Mouse (Mus musculus) bone marrow macrophage, adult 2 months (primary cell): ENCODE data around the gene Tmem167. TPM values are rescaled to one million over a fixed set of nuclear protein-coding genes. Genes with fewer than 3 reads are reported as not detected.

Experiments used
- H3K27ac ChIP-seq: 2 replicates; pipeline ENCODE4 v1.5.1; 2012; ENCODE audit warnings: low read depth, low read length; ENCODE audit not compliant: insufficient read depth
- H3K4me1 ChIP-seq: 2 replicates; pipeline ENCODE4 v1.6.1; 2012; ENCODE audit warnings: low read length; ENCODE audit not compliant: control insufficient read depth, insufficient read depth
- H3K4me3 ChIP-seq: 2 replicates; pipeline ENCODE4 v1.5.1; 2012; ENCODE audit warnings: mild to moderate bottlenecking, low read length, moderate library complexity; ENCODE audit not compliant: insufficient read depth
- CTCF ChIP-seq: IDR thresholded peaks from 2 replicates; pipeline ENCODE4 v1.5.1; 2012; ENCODE audit warnings: low read depth, mild to moderate bottlenecking, low read length, moderate library complexity
- POLR2A ChIP-seq: IDR thresholded peaks from 2 replicates; pipeline ENCODE4 v1.6.1; 2012; ENCODE audit warnings: mild to moderate bottlenecking, low read depth, low read length, borderline replicate concordance
- polyA plus RNA-seq: library from polyadenylated mRNA; stranded (reverse); fragments of >200 nt; gene quantifications from 2 replicates; pipeline ENCODE4 v1.2.4, GENCODE M21; 2012; ENCODE audit not compliant: missing spikeins, insufficient read depth, insufficient read length

Gene Tmem167
- polyA plus RNA-seq, 1 experiment: 32.0 TPM

GRCm38 (mm10) chr13:90136156-90136910, 47.4 kb downstream of the Tmem167 start:
- H3K4me1 ChIP-seq: peaks cover 8% of the 10 kb centered on the region; the same call in 1 of the 2 replicates
- TF ChIP-seq POLR2A (no peak), CTCF (no peak)
- H3K27ac ChIP-seq: no peak overlapping the region
- H3K4me3 ChIP-seq: no peak overlapping the region

DNA sequence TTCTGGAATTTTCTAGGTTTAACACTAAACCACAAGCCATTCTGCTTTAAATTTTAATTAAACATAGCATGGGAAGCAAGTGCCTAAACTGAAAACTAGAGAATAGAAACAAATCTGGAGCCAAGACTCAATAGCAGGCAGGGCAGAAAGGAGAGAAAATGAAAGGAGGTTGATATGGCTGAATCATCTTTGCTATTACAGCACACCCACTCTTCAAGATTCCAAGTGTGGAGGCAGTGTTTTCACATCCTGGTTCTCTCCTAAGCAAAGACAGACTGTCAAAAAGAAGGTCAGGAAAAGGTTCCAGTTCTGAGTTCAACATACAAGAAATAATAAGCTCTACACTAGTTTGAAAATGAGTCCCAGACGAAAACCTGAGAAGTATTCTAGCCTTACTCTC, 52.8 kb downstream of the Tmem167 start:
- TF ChIP-seq CTCF (no peak), POLR2A (no peak)
- no peak overlapping the region for H3K4me3 ChIP-seq
- H3K4me1 ChIP-seq: peaks cover 2% of the 10 kb centered on the region; the same call in 1 of the 2 replicates
- no peak overlapping the region for H3K27ac ChIP-seq

DNA sequence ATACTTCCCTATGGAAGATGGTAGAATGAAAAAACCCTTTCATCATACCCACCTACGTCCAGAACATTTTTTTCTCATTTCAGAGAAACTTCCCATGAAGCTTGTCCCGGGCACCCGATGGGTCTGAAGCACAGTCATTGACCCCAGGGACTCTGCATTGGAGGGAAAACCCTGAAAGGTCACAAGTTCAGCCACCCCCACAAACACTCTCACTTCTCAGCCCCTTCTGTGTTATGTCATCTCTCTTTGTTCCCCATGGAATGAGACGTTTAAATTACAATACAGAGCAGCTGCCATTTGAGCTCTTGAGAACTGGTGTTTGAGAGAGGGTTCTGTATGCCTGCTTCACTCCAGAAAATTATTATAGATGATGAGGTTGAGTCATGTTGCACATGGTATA, 54.3 kb downstream of the Tmem167 start:
- Histone ChIP-seq H3K27ac (no peak overlapping the region), H3K4me3 (no peak overlapping the region), H3K4me1 (no peaks in the 10 kb centered on the region)
- TF ChIP-seq POLR2A (no peak), CTCF (no peak)

GRCm38 (mm10) chr13:90151881-90152280, 63.0 kb downstream of the Tmem167 start:
- Histone ChIP-seq H3K27ac (no peak overlapping the region), H3K4me3 (no peak overlapping the region), H3K4me1 (no peaks in the 10 kb centered on the region)
- TF ChIP-seq CTCF (no peak), POLR2A (no peak)

GRCm38 (mm10) chr13:90152536-90153273, 63.8 kb downstream of the Tmem167 start:
- Histone ChIP-seq H3K4me3 (no peak overlapping the region), H3K4me1 (no peaks in the 10 kb centered on the region), H3K27ac (no peak overlapping the region)
- TF ChIP-seq POLR2A (no peak), CTCF (no peak)

GRCm38 (mm10) chr13:90164147-90164546, 75.2 kb downstream of the Tmem167 start:
- Histone ChIP-seq H3K4me1 (no peaks in the 10 kb centered on the region), H3K27ac (no peak overlapping the region), H3K4me3 (no peak overlapping the region)
- TF ChIP-seq CTCF: no peak
- no peak for TF ChIP-seq POLR2A

- TF ChIP-seq POLR2A (no peak), CTCF (no peak)
- Histone ChIP-seq H3K4me3 (no peak overlapping the region), H3K4me1 (peaks cover 14% of the 10 kb centered on the region), H3K27ac (no peak overlapping the region)
These were observed 78.1 kb downstream of the Tmem167 start for GRCm38 (mm10) chr13:90167044-90167443.

DNA sequence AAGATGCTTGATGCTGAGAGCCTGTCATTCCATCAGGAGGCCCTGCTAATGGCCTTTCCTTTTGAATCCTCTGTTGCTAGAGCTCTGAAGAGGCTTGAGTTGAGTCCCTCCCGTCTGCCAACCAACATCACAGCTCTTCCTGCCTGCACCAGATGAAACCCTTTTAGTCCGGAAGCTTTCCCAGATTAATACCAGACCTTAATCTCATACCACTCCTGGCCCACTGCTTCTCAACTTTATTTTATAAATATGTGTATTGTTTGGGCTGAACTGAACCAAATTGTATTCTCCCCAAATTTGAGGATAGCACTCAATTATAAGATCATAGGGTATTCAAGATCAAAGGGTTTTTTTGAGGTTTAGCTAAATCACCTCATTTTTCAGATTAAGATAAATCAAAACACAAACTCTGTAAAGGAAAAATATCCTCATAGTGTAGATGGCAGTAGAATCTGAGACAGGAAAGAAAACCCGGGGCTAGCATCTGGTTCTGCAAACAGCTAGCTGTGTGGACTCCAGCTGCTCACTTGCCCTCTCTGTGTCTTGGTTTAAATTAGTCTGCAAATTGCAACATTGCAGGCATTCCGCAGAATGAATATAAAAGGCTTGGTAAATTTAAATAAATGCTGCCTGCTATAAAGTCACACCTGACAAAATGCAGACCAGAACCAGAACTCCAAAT, 81.3 kb downstream of the Tmem167 start:
- peaks cover 14% of the 10 kb centered on the region for H3K4me1 ChIP-seq
- no peak overlapping the region for H3K4me3 ChIP-seq
- no peak overlapping the region for H3K27ac ChIP-seq
- TF ChIP-seq POLR2A (no peak), CTCF (no peak)

GRCm38 (mm10) chr13:90170782-90171179, 81.9 kb downstream of the Tmem167 start:
- TF ChIP-seq CTCF (no peak), POLR2A (no peak)
- Histone ChIP-seq H3K27ac (no peak overlapping the region), H3K4me1 (peaks cover 17% of the 10 kb centered on the region), H3K4me3 (no peak overlapping the region)
